Mouse (Mus musculus): ENCODE results near the gene Bptf. TPM values are rescaled to one million over a fixed set of nuclear protein-coding genes. Genes with fewer than 3 reads are reported as not detected.

Bptf gene
- polyA plus RNA-seq, 2 experiments = 38.4 to 49.1 TPM

DNA sequence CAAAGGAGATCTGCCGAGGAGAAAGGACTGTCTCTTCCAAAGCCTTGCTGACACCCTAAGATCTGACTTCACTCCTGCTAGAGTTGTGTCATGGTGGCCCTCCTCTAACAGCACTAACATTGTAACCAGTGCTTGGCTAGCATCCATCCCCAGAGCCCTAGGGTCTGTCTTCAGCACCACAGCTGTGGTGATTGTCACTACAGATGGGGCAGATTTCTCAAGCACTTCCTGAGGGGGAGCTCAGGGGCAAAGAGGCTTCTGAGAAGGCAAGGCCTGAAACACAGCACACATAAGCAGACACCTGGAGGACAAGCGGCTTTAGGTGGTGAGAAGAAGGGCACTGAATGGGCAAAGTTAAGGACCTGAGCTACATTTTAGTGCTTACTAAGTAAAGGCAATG lies 28.2 kb downstream of the Bptf start:
- Histone ChIP-seq H3K4me2 (replicated peaks; ENCODE audit: low read depth, low read length, severe bottlenecking) (no peak overlapping the region), H3K9ac (ENCODE audit: low read depth, low read length, severe bottlenecking) (no peak overlapping the region), H3K9me3 (ENCODE audit: control insufficient read depth, low read length) (no peaks in the 10 kb centered on the region), H3K27me3 (ENCODE audit: control insufficient read depth, insufficient read depth, low read length) (no peaks in the 10 kb centered on the region), H3K27ac (replicated peaks; ENCODE audit: low read depth, low read length) (no peak overlapping the region), H3K36me3 (ENCODE audit: control insufficient read depth, insufficient read depth, low read length) (peaks cover 18% of the 10 kb centered on the region), H3K4me1 (ENCODE audit: control insufficient read depth, insufficient read depth, low read length) (peaks cover 13% of the 10 kb centered on the region), H3K4me3 (replicated peaks; ENCODE audit: low read length) (no peak overlapping the region)
- no peak for ATAC-seq (ENCODE audit: low FRiP score, low read depth)
- WGBS = 88% methylated on average over 2 of the region's 2 CpGs
- no peak for TF ChIP-seq POLR2A (IDR thresholded peaks at IDR 0.05; ENCODE audit: borderline replicate concordance, extremely low read depth, insufficient read depth, insufficient read length)
- no peak for DNase-seq (ENCODE audit: low spot score)

DNA sequence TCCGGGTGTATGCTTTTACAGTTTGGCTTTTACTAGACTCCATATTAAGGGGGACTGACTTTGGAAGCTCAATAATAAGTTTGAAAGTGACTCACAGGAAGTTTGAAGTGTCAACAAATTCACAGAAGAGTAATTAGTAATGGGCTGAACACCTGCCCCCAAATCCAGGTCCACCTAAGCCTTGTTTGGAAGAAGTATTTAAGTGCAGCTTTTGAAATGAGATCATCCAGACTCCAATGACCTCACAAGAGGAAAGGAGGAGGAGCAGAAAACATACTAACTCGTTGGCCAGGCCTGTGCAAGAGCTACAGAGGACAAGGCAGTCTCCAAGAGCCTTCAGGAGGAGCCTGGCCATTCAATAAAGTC lies 28.7 kb downstream of the Bptf start:
- Histone ChIP-seq H3K4me1 (ENCODE audit: control insufficient read depth, insufficient read depth, low read length) (peaks cover 13% of the 10 kb centered on the region), H3K27me3 (ENCODE audit: control insufficient read depth, insufficient read depth, low read length) (no peaks in the 10 kb centered on the region), H3K4me2 (replicated peaks; ENCODE audit: low read depth, low read length, severe bottlenecking) (no peak overlapping the region), H3K9ac (ENCODE audit: low read depth, low read length, severe bottlenecking) (no peak overlapping the region), H3K9me3 (ENCODE audit: control insufficient read depth, low read length) (no peaks in the 10 kb centered on the region), H3K27ac (replicated peaks; ENCODE audit: low read depth, low read length) (no peak overlapping the region), H3K4me3 (replicated peaks; ENCODE audit: low read length) (no peak overlapping the region), H3K36me3 (ENCODE audit: control insufficient read depth, insufficient read depth, low read length) (peaks cover 23% of the 10 kb centered on the region)
- ATAC-seq (ENCODE audit: low FRiP score, low read depth) (no peak), DNase-seq (ENCODE audit: low spot score) (no peak)
- TF ChIP-seq POLR2A (IDR thresholded peaks at IDR 0.05; ENCODE audit: borderline replicate concordance, extremely low read depth, insufficient read depth, insufficient read length) = no peak
- WGBS = 56% methylated on average over 2 of the region's 2 CpGs

DNA sequence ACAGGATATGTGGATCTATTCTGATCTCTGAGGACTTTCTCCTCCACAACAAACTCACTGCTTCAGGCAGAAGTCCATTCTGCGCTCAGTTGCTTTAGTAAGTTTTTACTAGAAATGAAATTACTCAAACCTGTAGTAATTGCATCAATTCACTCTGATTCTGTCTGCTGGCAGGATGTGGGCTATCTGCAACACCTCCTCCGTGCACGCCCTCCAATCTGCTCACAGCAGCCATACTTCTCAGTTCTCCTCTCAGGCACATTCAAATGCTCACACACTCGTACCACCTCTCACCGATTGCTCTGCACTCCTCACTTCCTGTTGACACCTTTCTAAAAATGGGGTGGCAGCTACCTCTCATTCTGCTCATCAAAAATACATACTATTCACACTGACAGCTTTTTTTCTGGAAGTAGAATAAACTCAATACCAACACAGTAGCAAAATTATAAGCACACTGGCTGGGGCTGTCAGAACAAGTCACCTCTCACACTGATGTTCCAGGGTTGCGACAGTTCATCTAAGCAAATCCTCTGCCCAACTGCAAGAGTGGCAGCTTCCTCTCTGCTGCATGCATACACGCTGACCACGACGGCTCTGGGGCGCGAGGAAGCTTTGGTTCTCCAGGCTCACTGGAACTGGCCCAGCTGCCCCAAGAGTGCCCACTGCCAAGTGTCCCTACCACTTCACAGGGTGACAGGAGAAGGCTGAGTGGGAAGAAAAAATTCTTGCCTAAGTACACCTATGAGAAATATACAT lies 29.3 kb downstream of the Bptf start:
- Histone ChIP-seq H3K27ac (replicated peaks; ENCODE audit: low read depth, low read length) (no peak overlapping the region), H3K4me3 (replicated peaks; ENCODE audit: low read length) (no peak overlapping the region), H3K27me3 (ENCODE audit: control insufficient read depth, insufficient read depth, low read length) (no peaks in the 10 kb centered on the region), H3K9me3 (ENCODE audit: control insufficient read depth, low read length) (no peaks in the 10 kb centered on the region), H3K36me3 (ENCODE audit: control insufficient read depth, insufficient read depth, low read length) (peaks cover 29% of the 10 kb centered on the region), H3K4me1 (ENCODE audit: control insufficient read depth, insufficient read depth, low read length) (peaks cover 13% of the 10 kb centered on the region), H3K4me2 (replicated peaks; ENCODE audit: low read depth, low read length, severe bottlenecking) (no peak overlapping the region), H3K9ac (ENCODE audit: low read depth, low read length, severe bottlenecking) (no peak overlapping the region)
- ATAC-seq (ENCODE audit: low FRiP score, low read depth) = no peak
- no peak for TF ChIP-seq POLR2A (IDR thresholded peaks at IDR 0.05; ENCODE audit: borderline replicate concordance, extremely low read depth, insufficient read depth, insufficient read length)
- WGBS = 78% methylated on average over 11 of the region's 11 CpGs
- no peak for DNase-seq (ENCODE audit: low spot score)

DNA sequence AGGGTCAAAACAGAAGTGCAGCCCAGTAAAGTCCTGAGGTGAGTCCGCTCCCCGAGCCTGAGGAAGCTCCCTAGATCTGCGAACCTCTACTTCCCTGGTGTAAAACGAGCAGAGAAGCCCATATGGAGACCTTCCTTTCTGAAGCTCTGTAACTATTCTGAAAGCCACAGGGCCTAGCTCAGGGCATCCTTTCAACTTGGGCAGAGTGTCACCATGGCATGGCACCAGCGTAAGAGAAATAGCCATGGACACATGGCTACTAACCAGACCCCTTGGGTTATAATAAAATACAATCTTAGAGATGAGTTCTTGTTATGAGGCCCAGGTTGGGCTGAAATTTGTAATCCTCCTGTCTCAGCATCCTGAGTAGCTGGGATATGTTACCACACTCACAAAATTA lies 35.0 kb downstream of the Bptf start:
- no peak for DNase-seq (ENCODE audit: low spot score)
- no peak for ATAC-seq (ENCODE audit: low FRiP score, low read depth)
- Histone ChIP-seq H3K4me3 (replicated peaks; ENCODE audit: low read length) (no peak overlapping the region), H3K9ac (ENCODE audit: low read depth, low read length, severe bottlenecking) (no peak overlapping the region), H3K9me3 (ENCODE audit: control insufficient read depth, low read length) (no peaks in the 10 kb centered on the region), H3K27me3 (ENCODE audit: control insufficient read depth, insufficient read depth, low read length) (no peaks in the 10 kb centered on the region), H3K27ac (replicated peaks; ENCODE audit: low read depth, low read length) (no peak overlapping the region), H3K36me3 (ENCODE audit: control insufficient read depth, insufficient read depth, low read length) (peaks cover 62% of the 10 kb centered on the region), H3K4me2 (replicated peaks; ENCODE audit: low read depth, low read length, severe bottlenecking) (no peak overlapping the region), H3K4me1 (ENCODE audit: control insufficient read depth, insufficient read depth, low read length) (peaks cover under 1% of the 10 kb centered on the region; the same call in 1 of the 2 replicates)
- no peak for TF ChIP-seq POLR2A (IDR thresholded peaks at IDR 0.05; ENCODE audit: borderline replicate concordance, extremely low read depth, insufficient read depth, insufficient read length)
- WGBS = 92% methylated on average over 5 of the region's 5 CpGs

DNA sequence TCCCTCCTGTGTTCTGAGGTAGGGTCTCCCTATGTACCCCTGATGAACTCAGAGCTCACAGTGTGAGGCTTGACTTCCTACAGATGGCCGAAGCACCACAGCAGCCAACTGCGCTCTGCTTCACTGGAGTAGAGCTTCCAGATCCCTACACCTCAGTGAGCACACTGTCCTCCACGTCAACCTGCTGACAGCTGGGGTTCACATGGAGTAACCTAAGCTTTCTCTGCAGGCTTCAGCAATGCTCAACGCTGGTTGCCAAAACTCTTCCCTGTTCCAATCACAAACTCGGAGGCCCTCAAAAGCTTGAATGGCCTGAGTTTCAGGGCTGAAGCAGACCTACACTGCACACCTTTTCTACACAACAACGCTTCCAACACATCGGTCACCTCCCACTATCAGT lies 38.1 kb downstream of the Bptf start:
- H3K27ac ChIP-seq (replicated peaks; ENCODE audit: low read depth, low read length) = no peak overlapping the region
- DNase-seq (ENCODE audit: low spot score) (no peak), ATAC-seq (ENCODE audit: low FRiP score, low read depth) (no peak)
- H3K4me1 ChIP-seq (ENCODE audit: control insufficient read depth, insufficient read depth, low read length) = no peaks in the 10 kb centered on the region
- H3K9me3 ChIP-seq (ENCODE audit: control insufficient read depth, low read length) = no peaks in the 10 kb centered on the region
- 94% methylated on average over 7 of the region's 7 CpGs for WGBS
- no peaks in the 10 kb centered on the region for H3K27me3 ChIP-seq (ENCODE audit: control insufficient read depth, insufficient read depth, low read length)
- no peak overlapping the region for H3K4me3 ChIP-seq (replicated peaks; ENCODE audit: low read length)
- peaks cover 69% of the 10 kb centered on the region for H3K36me3 ChIP-seq (ENCODE audit: control insufficient read depth, insufficient read depth, low read length)
- no peak for TF ChIP-seq POLR2A (IDR thresholded peaks at IDR 0.05; ENCODE audit: borderline replicate concordance, extremely low read depth, insufficient read depth, insufficient read length)
- H3K4me2 ChIP-seq (replicated peaks; ENCODE audit: low read depth, low read length, severe bottlenecking) = no peak overlapping the region
- no peak overlapping the region for H3K9ac ChIP-seq (ENCODE audit: low read depth, low read length, severe bottlenecking)
